In the genomic region with DNA sequence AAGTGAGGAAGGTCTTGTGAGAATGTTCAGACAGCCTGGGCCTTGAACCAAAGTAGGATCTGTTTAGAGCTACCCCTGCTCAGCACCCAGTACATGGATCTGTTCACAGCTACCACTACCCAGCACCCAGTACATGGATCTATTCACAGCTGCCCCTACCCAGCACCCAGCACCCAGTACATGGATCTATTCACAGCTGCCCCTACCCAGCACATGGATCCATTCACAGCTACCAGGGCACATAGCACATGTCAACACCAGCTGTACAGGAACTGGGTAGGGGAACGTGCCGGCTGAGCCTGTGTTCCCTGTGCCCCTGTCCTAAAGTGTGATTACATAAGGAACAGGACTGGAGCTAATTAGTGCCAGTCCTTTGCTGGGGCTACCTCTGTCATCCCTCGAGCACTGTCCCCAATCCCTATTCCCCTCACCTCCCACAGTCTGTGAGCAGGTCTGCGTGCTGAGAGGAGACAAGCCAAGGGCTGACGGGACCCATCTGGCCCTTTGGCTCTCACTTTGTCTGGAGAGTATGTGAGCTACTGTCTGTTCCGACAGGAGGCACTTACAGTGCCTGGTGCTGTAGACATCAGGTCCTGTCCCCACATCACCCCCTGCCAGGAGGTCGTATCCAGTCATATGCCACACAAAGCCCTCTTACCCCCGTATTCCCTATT, we compare ENCODE assay signal across 11 mouse cellular contexts. TPM values are rescaled to one million over a fixed set of nuclear protein-coding genes. Genes with fewer than 3 reads are reported as not detected.
DNase-seq lines count a peak whose midpoint lies in the region; TF ChIP-seq lines count a peak whose summit lies in the region.
"Had no signal": no experiment of that assay in that cellular context is flagged by ENCODE, and none has a peak within 500 bp of the region (broad histone marks: within the 10 kb centered on the region; RNA-seq: fewer than 3 reads in every experiment).

No protein-coding gene starts in this region.

- H3K27ac ChIP-seq in gastrocnemius, adult 2 months: peak overlapping the region; percentile 93
- H3K27ac ChIP-seq: embryonic facial prominence, embryonic 15.5 days had no signal

- peak; percentile 16 for DNase-seq in gastrocnemius, adult 2 months
- DNase-seq in gastrocnemius, adult 18-20 months (ENCODE audit: low spot score): no peak
- peak; percentile 83 for DNase-seq in left cerebral cortex, postnatal 4 days
- DNase-seq in left cerebral cortex, adult 9 months (ENCODE audit: low spot score in 2 of 2): no peak
- peak; percentile 39 for DNase-seq in Muller cell, postnatal 12 days (ENCODE audit: inconsistent ontology term)
- DNase-seq in cerebellum, postnatal 14 days: peak; percentile 86 to 93
- no peak for DNase-seq in kidney, adult 8-10 months
- no peak for DNase-seq in frontal cortex, postnatal 14 days (ENCODE audit: low spot score in 2 of 2)
- DNase-seq: spleen, adult 18-20 months; thymus, adult 2 months had no signal

- intact Hi-C loops in gastrocnemius, adult 2 months (cut with DNase I): no loop called here
- intact Hi-C loops in left cerebral cortex, postnatal 4 days (cut with DNase I): no loop called here

- TF ChIP-seq CTCF in gastrocnemius, adult 2 months (IDR thresholded peaks at IDR 0.05): no peak

- H3K4me3 ChIP-seq in gastrocnemius, adult 2 months: peak overlapping the region; percentile 85
- H3K4me3 ChIP-seq: embryonic facial prominence, embryonic 15.5 days had no signal

RNA-seq across cellular contexts. Expression of a gene that starts 2.1 kb away (rescaled TPM):
- 10 to 100 TPM in 1 of 2 experiments, 1 to 10 TPM in 1; 8.2 to 13.0 TPM for total RNA-seq in gastrocnemius, adult 2 months (2021)
- 10 to 100 TPM in 1 of 2 experiments, 1 to 10 TPM in 1; 7.7 to 11.0 TPM for total RNA-seq in gastrocnemius, adult 18-20 months (2021)
- 10 to 100 TPM; 24.7 to 26.7 TPM for total RNA-seq in left cerebral cortex, postnatal 4 days (2021)

RNA-seq across cellular contexts. Expression of a gene that starts 29.1 kb away (rescaled TPM):
- 1,000 to 10,000 TPM; 1,028 to 1,061 TPM for total RNA-seq in gastrocnemius, adult 2 months (2021)
- total RNA-seq in gastrocnemius, adult 18-20 months (2021): 1,000 to 10,000 TPM in 1 of 2 experiments, 100 to 1,000 TPM in 1; 975 to 1,075 TPM
- 1 to 10 TPM; 1.5 to 1.7 TPM for total RNA-seq in left cerebral cortex, postnatal 4 days (2021)

RNA-seq across cellular contexts. Expression of a gene that starts 53.8 kb away (rescaled TPM):
- 10 to 100 TPM; 18.6 to 25.3 TPM for total RNA-seq in gastrocnemius, adult 2 months (2021)
- 10 to 100 TPM; 21.6 to 22.7 TPM for total RNA-seq in gastrocnemius, adult 18-20 months (2021)
- 10 to 100 TPM; 25.3 to 25.9 TPM for total RNA-seq in left cerebral cortex, postnatal 4 days (2021)

Comparison
In these comparisons a context has a peak if more than half of its experiments do, and no peak if none do; other contexts are left out.
1. DNase-seq: peak in gastrocnemius, adult 2 months (single experiment), left cerebral cortex, postnatal 4 days (single experiment), Muller cell, postnatal 12 days (single experiment) and cerebellum, postnatal 14 days (2 of 2); none in gastrocnemius, adult 18-20 months (single experiment), left cerebral cortex, adult 9 months (0 of 2), kidney, adult 8-10 months (0 of 2) and frontal cortex, postnatal 14 days (0 of 2).
2. RNA of a gene that starts 29.1 kb away (total RNA-seq): 975 to 1,075 TPM in gastrocnemius, adult 18-20 months and 1,028 to 1,061 TPM in gastrocnemius, adult 2 months; 1.5 to 1.7 TPM in left cerebral cortex, postnatal 4 days; every median in the first group is over 100 times any median in the second.